Comparison of ENCODE assay signal across 8 mouse cellular contexts in the genomic region with DNA sequence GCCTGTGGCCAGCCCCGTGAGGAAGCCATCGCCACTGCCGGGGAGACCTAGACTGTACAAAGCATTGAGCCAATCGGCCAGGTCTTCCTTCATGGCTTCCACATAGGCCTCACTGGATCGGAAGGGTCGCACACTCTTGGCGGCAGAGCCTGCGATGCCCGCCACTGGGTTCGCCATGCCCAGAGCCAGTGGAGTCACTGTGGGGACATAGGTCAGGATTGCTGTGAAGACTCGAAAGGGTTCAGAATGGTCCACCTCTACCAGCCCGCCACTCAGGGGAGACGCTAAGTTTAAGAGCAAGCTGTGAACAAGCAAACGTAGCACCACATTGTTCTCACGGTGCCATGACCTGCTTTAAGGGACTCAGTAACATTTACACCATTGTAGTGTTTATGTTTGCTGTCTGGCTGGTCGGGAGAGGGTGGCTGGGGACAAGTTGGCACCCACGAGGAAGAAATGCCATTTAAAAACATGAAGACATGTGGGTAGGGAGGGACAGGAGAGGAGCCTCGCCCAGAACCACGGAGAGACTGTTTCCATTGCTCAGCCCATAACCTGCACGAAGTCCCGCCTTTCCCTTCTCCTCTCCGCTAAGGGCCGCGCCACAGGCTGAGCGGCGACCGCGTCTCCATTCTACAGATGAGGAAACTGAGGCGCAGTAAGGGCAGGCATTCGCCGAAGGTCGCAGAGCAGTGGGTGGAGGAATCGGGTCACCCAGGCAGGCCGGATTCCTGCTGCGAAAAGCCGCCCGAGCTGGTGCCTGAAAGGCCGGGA. TPM values are rescaled to one million over a fixed set of nuclear protein-coding genes. Genes with fewer than 3 reads are reported as not detected.
DNase-seq lines count a peak whose midpoint lies in the region; ATAC-seq and TF ChIP-seq lines count a peak whose summit lies in the region.

No protein-coding gene starts in this region.

- peaks cover 46% of the 10 kb centered on the region for H3K27me3 ChIP-seq in kidney, embryonic 15.5 days
- H3K27me3 ChIP-seq in heart, postnatal 0 days (ENCODE audit: control insufficient read depth, insufficient read depth, low read length) = peaks cover 19% of the 10 kb centered on the region
- peaks cover 55% of the 10 kb centered on the region for H3K27me3 ChIP-seq in liver, embryonic 13.5 days
- no peaks in the 10 kb centered on the region for H3K27me3 ChIP-seq in small intestine, adult 2 months (ENCODE audit: control insufficient read depth, insufficient read depth, low read length)

- no peaks in the 10 kb centered on the region for H3K9me3 ChIP-seq in kidney, embryonic 15.5 days (replicated peaks)
- H3K9me3 ChIP-seq in heart, postnatal 0 days (replicated peaks; ENCODE audit: control insufficient read depth, low read length) = no peaks in the 10 kb centered on the region
- H3K9me3 ChIP-seq in liver, embryonic 13.5 days (replicated peaks) = no peaks in the 10 kb centered on the region

- H3K27ac ChIP-seq in kidney, embryonic 15.5 days = 0 out of 2 replicates have a peak overlapping the region, but pooled peaks have one; percentile 83
- peak overlapping the region; percentile 50 for H3K27ac ChIP-seq in heart, postnatal 0 days (ENCODE audit: low read depth)
- peak overlapping the region; percentile 59 for H3K27ac ChIP-seq in liver, embryonic 13.5 days
- H3K27ac ChIP-seq in small intestine, adult 2 months (ENCODE audit: insufficient read depth, low read depth, low read length) = no peak overlapping the region

- TF ChIP-seq POLR2A in small intestine, adult 2 months (IDR thresholded peaks at IDR 0.05; ENCODE audit: low read depth, low read length) = no peak

- no peak for ATAC-seq in kidney, embryonic 15.5 days (replicated peaks; ENCODE audit: low FRiP score)
- ATAC-seq in heart, postnatal 0 days (ENCODE audit: insufficient read depth, low read depth) = no peak
- peak; percentile 11 for ATAC-seq in liver, embryonic 13.5 days (ENCODE audit: low read depth)

- peaks cover 25% of the 10 kb centered on the region for H3K36me3 ChIP-seq in kidney, embryonic 15.5 days
- peaks cover 19% of the 10 kb centered on the region for H3K36me3 ChIP-seq in heart, postnatal 0 days (replicated peaks; ENCODE audit: control insufficient read depth, insufficient read depth, low read length)
- peaks cover 21% of the 10 kb centered on the region for H3K36me3 ChIP-seq in liver, embryonic 13.5 days
- H3K36me3 ChIP-seq in small intestine, adult 2 months (ENCODE audit: control insufficient read depth, insufficient read depth, low read length) = peaks cover 20% of the 10 kb centered on the region

- H3K9ac ChIP-seq in kidney, embryonic 15.5 days = peak overlapping the region; percentile 75
- peak overlapping the region; percentile 53 for H3K9ac ChIP-seq in heart, postnatal 0 days (replicated peaks; ENCODE audit: low read depth, low read length)
- H3K9ac ChIP-seq in liver, embryonic 13.5 days = peak overlapping the region; percentile 80

- WGBS in kidney, embryonic 15.5 days = 16% methylated on average over 38 of the region's 38 CpGs
- WGBS in heart, postnatal 0 days = 16% methylated on average over 38 of the region's 38 CpGs
- 16% methylated on average over 38 of the region's 38 CpGs for WGBS in liver, embryonic 13.5 days (ENCODE audit: insufficient replicate concordance)
- WGBS in small intestine, adult 2 months = 22% methylated on average over 38 of the region's 38 CpGs

- no peak for TF ChIP-seq EP300 in heart, postnatal 0 days (IDR thresholded peaks at IDR 0.05; ENCODE audit: low read depth)

- H3K4me1 ChIP-seq in kidney, embryonic 15.5 days = peaks cover 55% of the 10 kb centered on the region
- peaks cover 35% of the 10 kb centered on the region for H3K4me1 ChIP-seq in heart, postnatal 0 days (ENCODE audit: control insufficient read depth, insufficient read depth)
- peaks cover 77% of the 10 kb centered on the region for H3K4me1 ChIP-seq in liver, embryonic 13.5 days (replicated peaks)
- H3K4me1 ChIP-seq in small intestine, adult 2 months (ENCODE audit: control insufficient read depth, insufficient read depth, insufficient read length, low read length) = peaks cover 32% of the 10 kb centered on the region

- peak overlapping the region; percentile 87 for H3K4me2 ChIP-seq in kidney, embryonic 15.5 days
- H3K4me2 ChIP-seq in heart, postnatal 0 days (ENCODE audit: low read depth, low read length) = peak overlapping the region; percentile 99
- peak overlapping the region; percentile 99 for H3K4me2 ChIP-seq in liver, embryonic 13.5 days

- TF ChIP-seq CTCF in heart, postnatal 0 days (IDR thresholded peaks at IDR 0.05; ENCODE audit: low read depth) = no peak
- no peak for TF ChIP-seq CTCF in small intestine, adult 2 months (IDR thresholded peaks at IDR 0.05; ENCODE audit: extremely low read depth, insufficient read length, insufficient replicate concordance, low read depth, low read length)

- H3K4me3 ChIP-seq in kidney, embryonic 15.5 days (replicated peaks) = peak overlapping the region; percentile 87
- peak overlapping the region; percentile 52 for H3K4me3 ChIP-seq in heart, postnatal 0 days (ENCODE audit: low read depth, low read length)
- H3K4me3 ChIP-seq in liver, embryonic 13.5 days (replicated peaks) = peak overlapping the region; percentile 68
- peak overlapping the region; percentile 82 for H3K4me3 ChIP-seq in small intestine, adult 2 months (ENCODE audit: low read depth, low read length)

- DNase-seq in kidney, adult 18-20 months = no peak
- DNase-seq in R1 (ENCODE audit: low read depth, low spot score) = peak; percentile 75
- no peak for DNase-seq in heart, postnatal 0 days (ENCODE audit: low spot score)
- no peak for DNase-seq in liver, embryonic 13.5 days
- DNase-seq in thymus, postnatal 36 days = no peak
- no peak for DNase-seq in gastrocnemius, postnatal 25 days

RNA-seq across cellular contexts. Expression of a gene that starts 0.7 kb away (rescaled TPM):
- polyA plus RNA-seq in kidney, embryonic 15.5 days (2015; fragmentation: Nextera tagmentation; extraction: Ambion mirVana) = 33.1 and 34.6 TPM in 2 replicates
- 21.9 and 28.5 TPM in 2 replicates for total RNA-seq in heart, postnatal 0 days (2014; rRNA removed; ENCODE audit: low replicate concordance)
- 11.5 and 12.0 TPM in 2 replicates for polyA plus RNA-seq in heart, postnatal 0 days (2015; fragmentation: Nextera tagmentation; extraction: Ambion mirVana)
- 14.3 and 15.1 TPM in 2 replicates for polyA plus RNA-seq in liver, embryonic 13.5 days (2015; fragmentation: Nextera tagmentation; extraction: Ambion mirVana)
- polyA plus RNA-seq in small intestine, adult 2 months (2012; rRNA removed) = 46.7 and 123 TPM in 2 replicates
- total RNA-seq in gastrocnemius, postnatal 25 days (2021) = 1 to 10 TPM; 6.0 to 9.4 TPM

RNA-seq across cellular contexts. Expression of a gene that starts 6.5 kb away (rescaled TPM):
- polyA plus RNA-seq in kidney, embryonic 15.5 days (2015; fragmentation: Nextera tagmentation; extraction: Ambion mirVana) = 2.8 and 4.2 TPM in 2 replicates
- 2.7 TPM in 1 of 2 replicates, not detected in the other for total RNA-seq in heart, postnatal 0 days (2014; rRNA removed; ENCODE audit: low replicate concordance)
- polyA plus RNA-seq in heart, postnatal 0 days (2015; fragmentation: Nextera tagmentation; extraction: Ambion mirVana) = 0.85 and 1.1 TPM in 2 replicates
- polyA plus RNA-seq in liver, embryonic 13.5 days (2015; fragmentation: Nextera tagmentation; extraction: Ambion mirVana) = 0.42 and 0.50 TPM in 2 replicates
- 0.53 and 1.2 TPM in 2 replicates for polyA plus RNA-seq in small intestine, adult 2 months (2012; rRNA removed)
- total RNA-seq in gastrocnemius, postnatal 25 days (2021) = not detected

RNA-seq across cellular contexts. Expression of a gene that starts 34.3 kb away (rescaled TPM):
- 26.4 and 31.9 TPM in 2 replicates for polyA plus RNA-seq in kidney, embryonic 15.5 days (2015; fragmentation: Nextera tagmentation; extraction: Ambion mirVana)
- 17.9 and 50.4 TPM in 2 replicates for total RNA-seq in heart, postnatal 0 days (2014; rRNA removed; ENCODE audit: low replicate concordance)
- 28.5 and 28.8 TPM in 2 replicates for polyA plus RNA-seq in heart, postnatal 0 days (2015; fragmentation: Nextera tagmentation; extraction: Ambion mirVana)
- polyA plus RNA-seq in liver, embryonic 13.5 days (2015; fragmentation: Nextera tagmentation; extraction: Ambion mirVana) = 11.8 and 14.3 TPM in 2 replicates
- polyA plus RNA-seq in small intestine, adult 2 months (2012; rRNA removed) = 16.2 and 22.1 TPM in 2 replicates
- total RNA-seq in gastrocnemius, postnatal 25 days (2021) = 10 to 100 TPM; 19.3 to 24.1 TPM

RNA-seq across cellular contexts. Expression of a gene that starts 34.6 kb away (rescaled TPM):
- 788 and 840 TPM in 2 replicates for polyA plus RNA-seq in kidney, embryonic 15.5 days (2015; fragmentation: Nextera tagmentation; extraction: Ambion mirVana)
- 213 and 286 TPM in 2 replicates for total RNA-seq in heart, postnatal 0 days (2014; rRNA removed; ENCODE audit: low replicate concordance)
- polyA plus RNA-seq in heart, postnatal 0 days (2015; fragmentation: Nextera tagmentation; extraction: Ambion mirVana) = 204 and 238 TPM in 2 replicates
- 312 and 331 TPM in 2 replicates for polyA plus RNA-seq in liver, embryonic 13.5 days (2015; fragmentation: Nextera tagmentation; extraction: Ambion mirVana)
- polyA plus RNA-seq in small intestine, adult 2 months (2012; rRNA removed) = 305 and 396 TPM in 2 replicates
- total RNA-seq in gastrocnemius, postnatal 25 days (2021) = 10 to 100 TPM; 69.3 to 82.6 TPM
